Mouse (Mus musculus): Measurements from ENCODE around the gene Nup93. TPM values are rescaled to one million over a fixed set of nuclear protein-coding genes. Genes with fewer than 3 reads are reported as not detected.

Nup93 gene
- total and polyA plus RNA-seq, 3 experiments, result 46.0 to 99.6 (median 88.3) TPM

GRCm38 (mm10) chr8:94199202-94199869 lies 15.0 kb upstream of the Nup93 start:
- Histone ChIP-seq H3K36me3 (replicated peaks in 1 of 2; ENCODE audit: control insufficient read depth in 1 of 2, insufficient read depth in 1 of 2, low read length in 1 of 2) (no peaks in the 10 kb centered on the region), H3K9ac (ENCODE audit: insufficient read depth, low read depth) (peak overlapping the region; percentile 32; the same call in 1 of the 2 replicates), H3K79me2 (replicated peaks; ENCODE audit: control insufficient read depth, extremely low read depth, insufficient read depth, poor library complexity, severe bottlenecking) (no peaks in the 10 kb centered on the region), H3K4me2 (ENCODE audit: insufficient read depth, low read depth, poor library complexity, severe bottlenecking) (peak overlapping the region; percentile 48), H3K27ac (ENCODE audit: insufficient read depth, low read depth) (no peak overlapping the region), H3K9me3 (replicated peaks; ENCODE audit: low read length) (no peaks in the 10 kb centered on the region), H3K4me3 (replicated peaks in 1 of 3; ENCODE audit: low read depth in 2 of 3, low read length in 2 of 3, poor library complexity in 1 of 3) (no peak overlapping the region), H3K4me1 (ENCODE audit: control insufficient read depth in 1 of 2, insufficient read depth in 2 of 2) (peaks cover 0 to 3% of the 10 kb centered on the region in 2 experiments; a peak in 1 of 4 replicates), H3K27me3 (replicated peaks) (peaks cover 15% of the 10 kb centered on the region)
- in situ Hi-C loops (cut with MboI; ENCODE audit: low pct_ligation_motif_present, low pct_unique_long_range_greater_than_20kb, low sequenced_read_pairs) (loop anchor here (25.0 kb wide), 1 partner anchor 512 kb away; no protein-coding TSS in a partner anchor), dilution Hi-C loops (cut with MboI; ENCODE audit: extremely low pct_ligation_motif_present, extremely low pct_unique_long_range_greater_than_20kb, low sequenced_read_pairs) (no loop called here)
- DNase-seq (ENCODE audit: extremely low read depth), result peak; percentile 75
- peak; percentile 80 to 97 for TF ChIP-seq CTCF (conservative IDR thresholded peaks at IDR 0.05 in 1 of 2, IDR thresholded peaks at IDR 0.05 in 1 of 2; ENCODE audit: low read depth in 2 of 2, low read length in 2 of 2)
- no peak for TF ChIP-seq POLR2A (IDR thresholded peaks at IDR 0.05; ENCODE audit: low read depth, low read length)
- peak; percentile 99 for TF ChIP-seq RAD21 (IDR thresholded peaks at IDR 0.05; ENCODE audit: low read depth, low read length)
- peak; percentile 18; the same call in 1 of the 2 replicates for TF ChIP-seq NELFE (IDR thresholded peaks at IDR 0.05; ENCODE audit: low read depth, low read length)
- peak; percentile 80 for TF ChIP-seq ZC3H11A (IDR thresholded peaks at IDR 0.05; ENCODE audit: low read depth, low read length)
- no peak for TF ChIP-seq E2F4 (IDR thresholded peaks at IDR 0.05; ENCODE audit: insufficient replicate concordance, low read depth, low read length)
- TF ChIP-seq SMC3 (IDR thresholded peaks at IDR 0.05; ENCODE audit: low read depth, low read length), result peak; percentile 89

- in situ Hi-C loops (cut with MboI; ENCODE audit: low pct_ligation_motif_present, low pct_unique_long_range_greater_than_20kb, low sequenced_read_pairs), result loop anchor here (5.0 kb wide), 1 partner anchor 37 kb away; no protein-coding TSS in a partner anchor
- no peak for TF ChIP-seq MEF2A (IDR thresholded peaks at IDR 0.05; ENCODE audit: borderline replicate concordance, low read depth, low read length)
- no peak for TF ChIP-seq MYC (IDR thresholded peaks at IDR 0.05; ENCODE audit: low read depth, low read length)
- TF ChIP-seq E2F4 (IDR thresholded peaks at IDR 0.05; ENCODE audit: insufficient replicate concordance, low read depth, low read length), result no peak
- no peak for TF ChIP-seq TBP (conservative IDR thresholded peaks at IDR 0.05; ENCODE audit: low read depth, low read length)
- no peak for TF ChIP-seq ELF1 (IDR thresholded peaks at IDR 0.05; ENCODE audit: low read depth, low read length)
- Histone ChIP-seq H3K36me3 (replicated peaks in 1 of 2; ENCODE audit: control insufficient read depth in 1 of 2, insufficient read depth in 1 of 2, low read length in 1 of 2) (no peaks in the 10 kb centered on the region), H3K9ac (ENCODE audit: insufficient read depth, low read depth) (no peak overlapping the region), H3K4me1 (ENCODE audit: control insufficient read depth in 1 of 2, insufficient read depth in 2 of 2) (peaks cover 0 to 3% of the 10 kb centered on the region in 2 experiments; a peak in 1 of 4 replicates), H3K27me3 (replicated peaks) (peaks cover 15% of the 10 kb centered on the region), H3K27ac (ENCODE audit: insufficient read depth, low read depth) (no peak overlapping the region), H3K79me2 (replicated peaks; ENCODE audit: control insufficient read depth, extremely low read depth, insufficient read depth, poor library complexity, severe bottlenecking) (no peaks in the 10 kb centered on the region), H3K9me3 (replicated peaks; ENCODE audit: low read length) (no peaks in the 10 kb centered on the region), H3K4me3 (replicated peaks in 1 of 3; ENCODE audit: low read depth in 2 of 3, low read length in 2 of 3, poor library complexity in 1 of 3) (no peak overlapping the region), H3K4me2 (ENCODE audit: insufficient read depth, low read depth, poor library complexity, severe bottlenecking) (no peak overlapping the region)
- dilution Hi-C loops (cut with MboI; ENCODE audit: extremely low pct_ligation_motif_present, extremely low pct_unique_long_range_greater_than_20kb, low sequenced_read_pairs), result no loop called here
- no peak for DNase-seq (ENCODE audit: extremely low read depth)
These were observed 10.3 kb upstream of the Nup93 start for GRCm38 (mm10) chr8:94204043-94204442.

- no peak overlapping the region for H3K27ac ChIP-seq (ENCODE audit: insufficient read depth, low read depth)
- dilution Hi-C loops (cut with MboI; ENCODE audit: extremely low pct_ligation_motif_present, extremely low pct_unique_long_range_greater_than_20kb, low sequenced_read_pairs) (no loop called here), in situ Hi-C loops (cut with MboI; ENCODE audit: low pct_ligation_motif_present, low pct_unique_long_range_greater_than_20kb, low sequenced_read_pairs) (no loop called here)
- no peak overlapping the region for H3K9ac ChIP-seq (ENCODE audit: insufficient read depth, low read depth)
- H3K9me3 ChIP-seq (replicated peaks; ENCODE audit: low read length), result no peaks in the 10 kb centered on the region
- no peak overlapping the region for H3K4me3 ChIP-seq (replicated peaks in 1 of 3; ENCODE audit: low read depth in 2 of 3, low read length in 2 of 3, poor library complexity in 1 of 3)
- H3K27me3 ChIP-seq (replicated peaks), result peaks cover 16% of the 10 kb centered on the region
- H3K79me2 ChIP-seq (replicated peaks; ENCODE audit: control insufficient read depth, extremely low read depth, insufficient read depth, poor library complexity, severe bottlenecking), result no peaks in the 10 kb centered on the region
- no peaks in the 10 kb centered on the region for H3K36me3 ChIP-seq (replicated peaks in 1 of 2; ENCODE audit: control insufficient read depth in 1 of 2, insufficient read depth in 1 of 2, low read length in 1 of 2)
- TF ChIP-seq RAD21 (IDR thresholded peaks at IDR 0.05; ENCODE audit: low read depth, low read length) (peak; percentile 92), SMC3 (IDR thresholded peaks at IDR 0.05; ENCODE audit: low read depth, low read length) (peak; percentile 68), GABPA (IDR thresholded peaks at IDR 0.05; ENCODE audit: insufficient replicate concordance, low read depth, low read length) (no peak), CTCF (conservative IDR thresholded peaks at IDR 0.05 in 1 of 2, IDR thresholded peaks at IDR 0.05 in 1 of 2; ENCODE audit: low read depth in 2 of 2, low read length in 2 of 2) (peak; percentile 90 to 91), IRF4 (IDR thresholded peaks at IDR 0.05; ENCODE audit: low read depth, low read length) (peak; percentile 11; the same call in 1 of the 2 replicates), MEF2A (IDR thresholded peaks at IDR 0.05; ENCODE audit: borderline replicate concordance, low read depth, low read length) (0 out of 2 replicates have a peak, but pooled peaks have one; percentile 17)
- H3K4me2 ChIP-seq (ENCODE audit: insufficient read depth, low read depth, poor library complexity, severe bottlenecking), result no peak overlapping the region
- no peaks in the 10 kb centered on the region for H3K4me1 ChIP-seq (ENCODE audit: control insufficient read depth in 1 of 2, insufficient read depth in 2 of 2)
- peak; percentile 67 for DNase-seq (ENCODE audit: extremely low read depth)
These were observed 8.6 kb upstream of the Nup93 start for GRCm38 (mm10) chr8:94205736-94206135.
